ENCODE assay signal across 8 mouse cellular contexts in the genomic region with DNA sequence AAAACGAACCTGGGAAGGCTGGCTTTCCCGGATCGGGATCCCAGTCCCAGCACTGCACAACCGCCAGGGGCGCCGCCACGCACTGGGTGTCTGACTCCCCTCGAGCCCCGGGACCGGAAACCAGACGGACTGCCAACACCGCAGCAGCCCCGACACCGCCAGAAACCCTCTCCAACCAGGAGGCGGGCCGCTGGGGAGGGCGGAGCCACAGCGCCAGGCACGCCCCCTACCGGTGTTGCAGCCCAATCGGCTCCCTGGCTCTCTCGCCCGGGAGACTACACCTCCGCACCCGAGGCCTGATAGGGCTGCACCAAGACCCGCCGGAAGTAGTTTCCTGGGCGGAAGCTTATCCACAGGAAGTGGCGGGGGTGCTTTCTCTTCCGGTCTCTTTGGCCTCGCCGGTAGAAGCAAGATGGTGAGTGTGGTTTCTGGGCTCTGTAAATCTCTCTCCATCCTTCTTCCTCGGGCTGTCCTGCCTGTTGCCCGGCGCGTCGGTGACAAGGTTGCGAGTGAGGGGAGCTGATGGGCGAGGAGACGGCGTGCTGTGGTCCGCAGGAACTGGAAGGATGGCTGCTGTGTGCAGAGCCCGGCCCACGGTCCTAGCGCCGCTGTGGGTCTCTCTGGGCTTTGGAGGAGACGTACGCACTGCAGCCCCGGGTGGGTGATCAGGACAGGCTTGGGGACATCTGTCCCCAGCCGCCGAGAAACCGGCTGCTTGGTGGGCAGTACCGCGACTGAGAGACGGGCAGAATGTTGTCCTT. TPM values are rescaled to one million over a fixed set of nuclear protein-coding genes. Genes with fewer than 3 reads are reported as not detected.
A peak's percentile ranks its signal among the peaks of the same experiment; 100 is the strongest.
DNase-seq lines count a peak whose midpoint lies in the region; ATAC-seq and TF ChIP-seq lines count a peak whose summit lies in the region.

Gene Rpl37 (plus strand): TSS at position 376 of the 761 bp plus-strand sequence.

- ATAC-seq in embryonic facial prominence, embryonic 15.5 days (ENCODE audit: insufficient number of reproducible peaks, low FRiP score, low TSS enrichment, low read depth): peak; percentile 99
- ATAC-seq in limb, embryonic 14.5 days (ENCODE audit: low FRiP score, low read depth): peak; percentile 98
- peak; percentile 98 for ATAC-seq in midbrain, postnatal 0 days (ENCODE audit: low FRiP score)

- WGBS in bone marrow, adult 2 months: under 1% methylated on average over 55 of the region's 55 CpGs
- under 1% methylated on average over 55 of the region's 55 CpGs for WGBS in embryonic facial prominence, embryonic 15.5 days
- under 1% methylated on average over 52 of the region's 55 CpGs for WGBS in limb, embryonic 14.5 days
- WGBS in midbrain, postnatal 0 days: under 1% methylated on average over 53 of the region's 55 CpGs

- peak; percentile 98 for DNase-seq in 416B (ENCODE audit: low read depth)
- peak; percentile 98 for DNase-seq in heart, adult 8-10 months (ENCODE audit: low spot score)
- peak; percentile 99 for DNase-seq in kidney, adult 9 months
- peak; percentile 100 for DNase-seq in limb, embryonic 14.5 days (ENCODE audit: low spot score)
- peak; percentile 99 for DNase-seq in midbrain, postnatal 0 days (ENCODE audit: low spot score)
- DNase-seq in spleen, postnatal 14 days (ENCODE audit: low spot score in 2 of 2): peak; percentile 98 to 99

- H3K27ac ChIP-seq in bone marrow, adult 2 months (ENCODE audit: control insufficient read depth, insufficient read depth, low read depth, low read length, poor library complexity): peak within 1 kb of the TSS; percentile 84
- peak within 1 kb of the TSS; percentile 97 for H3K27ac ChIP-seq in embryonic facial prominence, embryonic 15.5 days (replicated peaks)
- H3K27ac ChIP-seq in limb, embryonic 14.5 days (replicated peaks; ENCODE audit: low read depth, low read length): peak within 1 kb of the TSS; percentile 94
- H3K27ac ChIP-seq in midbrain, postnatal 0 days (ENCODE audit: low read depth, low read length): peak within 1 kb of the TSS; percentile 87

- TF ChIP-seq CTCF in bone marrow, adult 2 months (IDR thresholded peaks at IDR 0.05; ENCODE audit: control insufficient read depth, insufficient read depth, low read length): peak; percentile 38; the same call in 1 of the 2 replicates
- peak; percentile 78 for TF ChIP-seq CTCF in midbrain, postnatal 0 days (IDR thresholded peaks at IDR 0.05)

- peak; percentile 72; the same call in 1 of the 2 replicates for TF ChIP-seq POLR2A in bone marrow, adult 2 months (IDR thresholded peaks at IDR 0.05; ENCODE audit: borderline replicate concordance, control insufficient read depth, low read depth, low read length)
- TF ChIP-seq POLR2A in limb, embryonic 14.5 days (IDR thresholded peaks at IDR 0.05; ENCODE audit: borderline replicate concordance, extremely low read depth, insufficient read depth, insufficient read length): peak; percentile 80; the same call in 1 of the 2 replicates

- no peaks in the 10 kb centered on the region for H3K27me3 ChIP-seq in embryonic facial prominence, embryonic 15.5 days
- H3K27me3 ChIP-seq in limb, embryonic 14.5 days (ENCODE audit: control insufficient read depth, insufficient read depth, low read length): no peaks in the 10 kb centered on the region
- H3K27me3 ChIP-seq in midbrain, postnatal 0 days (ENCODE audit: insufficient read depth, low read length): no peaks in the 10 kb centered on the region

- H3K4me1 ChIP-seq in bone marrow, adult 2 months (ENCODE audit: control insufficient read depth, insufficient read depth, low read length): no peaks in the 10 kb centered on the region; the same call in 1 of the 2 replicates
- H3K4me1 ChIP-seq in embryonic facial prominence, embryonic 15.5 days: peaks cover 19% of the 10 kb centered on the region
- H3K4me1 ChIP-seq in limb, embryonic 14.5 days (ENCODE audit: control insufficient read depth, insufficient read depth, low read length): peaks cover 7% of the 10 kb centered on the region
- peaks cover 10% of the 10 kb centered on the region for H3K4me1 ChIP-seq in midbrain, postnatal 0 days (ENCODE audit: insufficient read depth, low read length)

- H3K36me3 ChIP-seq in embryonic facial prominence, embryonic 15.5 days: peaks cover 33% of the 10 kb centered on the region
- peaks cover 40% of the 10 kb centered on the region for H3K36me3 ChIP-seq in limb, embryonic 14.5 days (ENCODE audit: control insufficient read depth, insufficient read depth, low read length)
- H3K36me3 ChIP-seq in midbrain, postnatal 0 days (ENCODE audit: insufficient read depth, low read length): peaks cover 25% of the 10 kb centered on the region

- no peaks in the 10 kb centered on the region for H3K9me3 ChIP-seq in embryonic facial prominence, embryonic 15.5 days (replicated peaks)
- no peaks in the 10 kb centered on the region for H3K9me3 ChIP-seq in limb, embryonic 14.5 days (ENCODE audit: control insufficient read depth, low read length)
- H3K9me3 ChIP-seq in midbrain, postnatal 0 days (ENCODE audit: low read length): no peaks in the 10 kb centered on the region

- peak within 1 kb of the TSS; percentile 90 for H3K4me3 ChIP-seq in bone marrow, adult 2 months (replicated peaks; ENCODE audit: control insufficient read depth, low read depth, low read length)
- H3K4me3 ChIP-seq in embryonic facial prominence, embryonic 15.5 days (replicated peaks): peak within 1 kb of the TSS; percentile 79
- H3K4me3 ChIP-seq in limb, embryonic 14.5 days (replicated peaks; ENCODE audit: low read length): peak within 1 kb of the TSS; percentile 89
- peak within 1 kb of the TSS; percentile 89 for H3K4me3 ChIP-seq in midbrain, postnatal 0 days (ENCODE audit: low read depth, low read length)

- peak within 1 kb of the TSS; percentile 65 for H3K4me2 ChIP-seq in embryonic facial prominence, embryonic 15.5 days (replicated peaks)
- H3K4me2 ChIP-seq in limb, embryonic 14.5 days (replicated peaks; ENCODE audit: low read depth, low read length, severe bottlenecking): peak within 1 kb of the TSS; percentile 75
- peak within 1 kb of the TSS; percentile 67 for H3K4me2 ChIP-seq in midbrain, postnatal 0 days (ENCODE audit: low read depth, low read length, poor library complexity, severe bottlenecking)

- peak within 1 kb of the TSS; percentile 89 for H3K9ac ChIP-seq in embryonic facial prominence, embryonic 15.5 days
- peak within 1 kb of the TSS; percentile 87 for H3K9ac ChIP-seq in limb, embryonic 14.5 days (ENCODE audit: low read depth, low read length, severe bottlenecking)
- peak within 1 kb of the TSS; percentile 90 for H3K9ac ChIP-seq in midbrain, postnatal 0 days (replicated peaks; ENCODE audit: low read length, poor library complexity, severe bottlenecking)

RNA-seq across cellular contexts. Expression of gene Rpl37, which starts in this region (rescaled TPM):
- polyA plus RNA-seq in bone marrow, adult 2 months (2011; ENCODE audit: insufficient read depth, insufficient read length, low replicate concordance, missing spikeins): 478 and 809 TPM in 2 replicates
- polyA plus RNA-seq in embryonic facial prominence, embryonic 15.5 days (2015; fragmentation: Nextera tagmentation; extraction: Ambion mirVana): 560 and 603 TPM in 2 replicates
- 100 to 1,000 TPM; 173 to 245 (median 203) TPM for total RNA-seq in heart, adult 8-10 months (2022)
- 1,000 and 1,908 TPM in 2 replicates for polyA plus RNA-seq in limb, embryonic 14.5 days (2012; rRNA removed)
- 812 and 865 TPM in 2 replicates for polyA plus RNA-seq in limb, embryonic 14.5 days (2014; fragmentation: Nextera tagmentation; extraction: Ambion mirVana)
- 186 and 281 TPM in 2 replicates for total RNA-seq in midbrain, postnatal 0 days (2014; rRNA removed)
- 359 and 404 TPM in 2 replicates for polyA plus RNA-seq in midbrain, postnatal 0 days (2015; fragmentation: Nextera tagmentation; extraction: Ambion mirVana)

Comparison
In these comparisons a context has a peak if more than half of its experiments do, and no peak if none do; other contexts are left out.
1. Peak in every context shown above with its lines: DNase-seq, ATAC-seq, H3K4me3 ChIP-seq and H3K27ac ChIP-seq.